Mouse (Mus musculus): ENCODE data around the gene Zfp280b.

DNA sequence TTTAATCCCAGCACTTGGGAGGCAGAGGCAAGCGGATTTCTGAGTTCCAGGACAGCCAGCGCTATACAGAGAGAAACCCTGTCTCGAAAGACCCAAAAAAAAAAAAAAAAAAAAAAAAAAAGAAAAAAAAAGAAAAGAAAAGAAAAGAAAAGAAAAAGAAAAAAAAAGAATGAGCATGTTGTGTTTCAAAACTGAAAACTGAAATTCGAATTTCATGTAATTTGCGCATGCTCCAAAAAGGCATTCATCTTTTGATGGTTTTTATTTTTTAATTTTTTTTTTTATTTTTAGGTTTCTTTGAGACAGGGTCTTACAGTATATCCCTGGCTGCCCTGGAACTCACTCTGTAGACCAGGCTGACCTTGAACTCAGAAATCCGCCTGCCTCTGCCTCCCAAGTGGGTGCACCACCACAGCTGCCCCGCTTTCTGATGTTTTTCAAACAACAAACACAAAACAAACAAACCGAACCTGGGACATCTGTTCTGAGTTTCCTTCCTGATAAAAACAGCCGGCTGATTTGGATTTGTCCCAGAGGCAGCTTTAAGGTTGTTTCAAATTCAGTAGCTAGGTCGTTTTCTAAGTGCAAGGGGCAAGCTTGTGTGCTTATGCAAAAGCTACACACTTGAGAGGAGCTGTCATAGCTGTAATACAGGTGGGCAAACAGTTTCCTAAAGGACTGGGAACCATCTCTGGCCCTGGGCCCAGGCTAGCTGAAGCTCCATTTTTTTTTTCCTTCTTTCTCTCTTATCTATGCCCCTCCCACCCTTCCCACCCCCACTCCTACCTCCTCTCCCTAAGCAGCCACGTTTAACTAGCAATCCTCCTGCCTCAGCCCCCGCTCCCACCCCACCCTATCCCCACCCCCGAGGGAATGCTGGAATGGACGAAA is 694 bp upstream of the Zfp280b start:
- TF ChIP-seq POLR2A (IDR thresholded peaks at IDR 0.05; ENCODE audit: extremely low read depth, insufficient read depth, low read length) = no peak
- no peak for TF ChIP-seq CTCF (IDR thresholded peaks at IDR 0.05; ENCODE audit: extremely low read depth, insufficient read depth, low read length)
